Mouse (Mus musculus) layer of hippocampus, postnatal 36 days (tissue): ENCODE results near the gene Klf1. TPM values are rescaled to one million over a fixed set of nuclear protein-coding genes. Genes with fewer than 3 reads are reported as not detected.
"Not testable (repeated sequence)": the region's sequence is repeated elsewhere in the genome, so short reads cannot be mapped to it uniquely, and the experiment has no call there.

Experiments used
- DNase-seq, 2 experiments: peaks; one replicate each; pipeline ENCODE4 v3.0.0; 2022
- total RNA-seq, 2 experiments: library from RNA; stranded (reverse); gene quantifications; 2 replicates each; pipeline ENCODE4 v1.2.3; 2021

The Klf1 gene
- total RNA-seq, 2 experiments from 2014 or later, result 0.40 TPM; not detected in 1

GRCm38 (mm10) chr8:84907979-84908378, 6.3 kb downstream of the Klf1 start:
- DNase-seq, result not testable (repeated sequence)

GRCm38 (mm10) chr8:84908421-84909161, 6.9 kb downstream of the Klf1 start, which contains the start of gene Dnase2a:
Dnase2a (plus strand) TSS chr8:84908560.
- peak; percentile 76 to 83 for DNase-seq

- DNase-seq, result no peak
These were observed 7.5 kb downstream of the Klf1 start for GRCm38 (mm10) chr8:84909162-84909767.

DNA sequence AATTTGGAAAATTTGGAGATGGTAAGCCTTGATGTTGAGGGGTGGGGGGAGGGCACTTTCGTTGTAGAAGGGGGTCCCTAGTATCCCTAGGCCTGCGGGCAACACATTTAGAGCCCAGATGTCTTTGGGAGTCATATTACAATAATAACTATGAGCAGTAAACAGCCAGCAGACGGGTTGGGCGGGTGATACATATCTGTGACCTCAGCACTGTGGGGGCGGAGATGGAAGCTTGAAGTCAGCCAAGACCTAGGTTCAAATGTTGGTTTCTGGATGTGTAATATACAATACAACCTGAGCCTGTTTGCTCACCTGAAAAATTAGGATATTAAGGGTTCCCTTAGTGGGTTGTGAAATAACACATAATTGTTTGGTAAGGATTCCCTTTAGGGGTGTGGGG, 8.2 kb downstream of the Klf1 start:
- no peak for DNase-seq

- DNase-seq, result no peak
These were observed 8.8 kb downstream of the Klf1 start for GRCm38 (mm10) chr8:84910551-84910950.

DNA sequence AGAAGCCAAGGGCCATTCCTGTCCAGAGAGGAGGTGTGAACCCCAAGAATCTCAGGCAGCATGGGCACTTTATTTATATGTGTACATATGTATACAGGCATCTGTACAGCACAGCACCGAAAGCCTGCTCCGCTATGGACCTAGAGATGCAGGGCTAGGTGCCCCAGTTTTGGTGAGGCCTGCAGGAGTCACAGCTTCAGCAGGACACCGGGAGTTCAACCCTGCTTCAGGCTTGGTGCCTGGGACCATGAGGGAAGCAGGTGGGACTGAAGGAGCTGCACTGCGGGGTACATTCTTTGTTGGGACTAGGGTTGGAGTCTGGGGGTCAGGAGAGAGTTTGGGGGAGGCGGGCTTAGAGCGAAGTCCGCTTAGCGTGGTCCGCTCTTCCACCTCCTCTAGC, 10.1 kb downstream of the Klf1 start:
- DNase-seq, result no peak

- no peak for DNase-seq
These were observed 10.7 kb downstream of the Klf1 start for GRCm38 (mm10) chr8:84912391-84912790.

- no peak for DNase-seq
These were observed 11.3 kb downstream of the Klf1 start for GRCm38 (mm10) chr8:84912895-84913501.

DNA sequence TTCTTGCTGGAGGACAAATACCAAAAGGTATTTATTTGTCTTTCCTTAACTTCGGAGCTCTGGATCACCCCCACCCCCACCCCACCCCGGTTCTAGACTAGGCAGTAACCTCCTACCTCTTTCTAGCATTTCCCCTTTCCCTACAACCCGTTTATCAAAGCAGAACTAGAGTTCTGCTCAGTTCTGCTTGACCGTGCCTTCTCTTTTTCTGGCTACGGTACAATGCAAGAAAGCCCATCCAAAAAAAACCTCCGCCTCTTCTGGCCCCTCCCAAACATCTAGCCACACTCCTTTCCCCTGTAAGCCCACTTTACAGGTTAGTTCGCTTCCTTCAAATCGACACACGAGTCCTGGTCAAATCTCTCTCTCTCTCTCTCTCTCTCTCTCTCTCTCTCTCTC, 11.8 kb downstream of the Klf1 start:
- DNase-seq, result no peak

DNA sequence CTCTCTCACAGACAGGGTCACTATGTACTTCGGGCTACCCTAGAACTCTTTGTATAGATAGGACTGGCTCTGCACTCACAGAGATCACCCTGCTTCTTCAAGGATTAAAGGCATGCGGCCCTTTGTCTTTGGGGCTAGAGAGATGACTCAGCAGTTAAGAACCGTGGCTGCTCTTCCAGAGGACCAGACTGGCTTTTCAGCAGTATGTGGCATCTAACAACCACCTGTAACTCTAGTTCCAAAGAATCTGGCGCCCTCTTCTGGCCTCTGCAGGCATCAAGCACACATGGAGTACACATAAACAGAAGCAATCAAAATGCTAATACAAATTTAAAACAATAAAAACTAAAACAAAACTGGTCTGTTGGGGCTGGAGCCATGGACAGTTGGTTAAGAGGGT, 12.2 kb downstream of the Klf1 start:
- no peak for DNase-seq

GRCm38 (mm10) chr8:84915269-84915668, 13.5 kb downstream of the Klf1 start:
- DNase-seq, result no peak

DNA sequence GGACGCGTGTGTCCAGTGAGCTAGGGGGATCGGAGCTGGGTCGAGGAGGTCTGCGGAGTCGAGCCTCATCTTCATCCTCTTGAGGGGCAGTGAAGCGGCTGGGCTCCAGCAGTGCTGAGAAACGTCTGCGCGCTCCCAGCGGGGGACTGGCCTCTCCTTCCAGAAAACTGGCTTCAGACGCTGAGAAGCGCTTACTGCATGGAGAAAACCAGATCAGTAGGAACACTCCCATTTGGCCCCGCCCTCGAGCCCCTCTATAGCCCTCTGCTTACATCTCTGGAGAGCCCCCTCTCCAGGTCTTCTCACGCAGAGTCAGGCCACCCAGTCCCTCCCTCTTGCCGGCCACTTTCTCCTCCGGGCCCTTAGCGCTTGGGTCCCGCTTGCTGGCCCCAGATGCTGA, 16.1 kb downstream of the Klf1 start:
- DNase-seq, result no peak

DNA sequence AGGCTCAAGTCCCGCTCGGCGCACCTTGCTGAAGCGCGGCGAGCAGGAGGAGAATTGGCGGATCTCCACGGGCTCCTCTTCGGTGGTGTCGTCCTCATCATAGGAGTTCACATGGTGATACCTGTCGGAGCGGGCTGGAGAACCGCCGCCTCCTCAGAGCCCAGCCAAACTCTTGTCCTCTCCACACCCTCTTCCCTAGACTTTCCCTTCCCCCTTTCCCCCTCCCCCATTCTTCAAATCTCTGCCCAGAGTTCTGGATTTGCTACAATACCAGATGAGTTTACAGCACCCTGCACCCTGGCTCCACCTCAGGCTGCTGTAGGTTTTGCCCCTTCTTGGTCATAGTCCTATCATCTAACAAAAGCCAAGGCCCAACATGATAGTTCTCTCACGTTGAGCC, 16.9 kb downstream of the Klf1 start:
- DNase-seq, result no peak

- no peak for DNase-seq
These were observed 19.9 kb downstream of the Klf1 start for GRCm38 (mm10) chr8:84921596-84921995.

GRCm38 (mm10) chr8:84925557-84925956, 23.8 kb downstream of the Klf1 start:
- DNase-seq, result no peak

DNA sequence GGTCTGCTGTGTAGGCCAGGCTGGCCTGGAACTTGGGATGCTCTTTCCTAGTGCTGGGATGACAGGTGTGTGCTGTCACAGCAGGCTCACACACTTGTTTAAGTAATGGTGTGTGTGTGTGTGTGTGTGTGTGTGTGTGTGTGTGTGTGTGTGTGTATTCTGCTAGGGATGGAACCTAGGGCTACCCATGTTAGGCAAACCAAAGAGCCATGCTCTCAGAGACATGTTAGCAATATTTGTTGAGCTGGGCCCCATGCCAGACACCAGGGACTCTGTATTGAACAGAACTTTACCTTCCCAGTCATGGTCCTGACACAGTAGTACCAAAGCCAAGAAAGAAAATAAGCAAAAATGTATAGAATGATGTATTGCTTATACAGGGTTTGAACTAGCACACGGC, 25.8 kb downstream of the Klf1 start:
- no peak for DNase-seq

DNA sequence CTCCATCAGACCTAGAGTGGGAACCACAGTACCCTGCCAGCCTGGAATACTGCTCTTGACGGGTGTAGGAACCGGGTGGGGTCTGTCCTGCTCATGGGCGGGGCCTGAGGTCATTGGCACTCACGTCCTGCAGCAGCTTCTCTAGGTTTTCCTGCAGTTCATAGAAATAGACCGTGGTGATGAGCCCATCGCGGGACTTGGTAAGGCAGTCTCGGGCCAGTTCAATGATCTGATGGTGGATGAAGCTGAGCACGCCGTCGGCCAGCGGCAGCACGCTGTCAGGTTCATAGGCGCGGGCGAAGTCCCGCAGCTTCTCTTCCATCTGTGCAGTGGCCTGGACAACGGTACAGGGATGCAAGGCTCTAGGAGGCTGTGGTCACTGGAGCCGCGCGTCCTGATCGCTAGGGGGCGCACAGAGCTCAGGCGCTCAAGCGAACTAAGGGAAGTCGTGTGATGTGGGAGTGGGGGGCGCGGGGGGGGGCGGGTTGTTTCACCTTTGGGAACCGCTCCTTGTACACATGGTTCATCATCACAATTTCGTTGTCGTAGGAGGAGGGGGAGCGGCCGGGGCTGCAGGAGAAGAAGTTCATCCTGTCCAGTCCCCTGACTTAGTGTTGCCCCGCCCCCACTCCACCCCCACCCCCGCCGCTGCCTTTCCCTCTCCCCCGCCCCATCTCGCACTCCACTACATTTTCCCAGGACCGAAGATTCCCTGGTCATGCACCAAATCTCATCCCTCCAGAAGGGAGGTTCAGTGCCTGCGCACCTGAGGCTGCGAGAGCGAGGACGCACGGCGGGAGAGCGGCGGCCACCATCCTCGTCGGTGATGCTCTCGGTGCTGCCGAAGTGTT, 27.0 kb downstream of the Klf1 start:
- DNase-seq, result peak in 1 of 2 experiments; percentile 57

GRCm38 (mm10) chr8:84930582-84930981, 28.9 kb downstream of the Klf1 start:
- no peak for DNase-seq

DNA sequence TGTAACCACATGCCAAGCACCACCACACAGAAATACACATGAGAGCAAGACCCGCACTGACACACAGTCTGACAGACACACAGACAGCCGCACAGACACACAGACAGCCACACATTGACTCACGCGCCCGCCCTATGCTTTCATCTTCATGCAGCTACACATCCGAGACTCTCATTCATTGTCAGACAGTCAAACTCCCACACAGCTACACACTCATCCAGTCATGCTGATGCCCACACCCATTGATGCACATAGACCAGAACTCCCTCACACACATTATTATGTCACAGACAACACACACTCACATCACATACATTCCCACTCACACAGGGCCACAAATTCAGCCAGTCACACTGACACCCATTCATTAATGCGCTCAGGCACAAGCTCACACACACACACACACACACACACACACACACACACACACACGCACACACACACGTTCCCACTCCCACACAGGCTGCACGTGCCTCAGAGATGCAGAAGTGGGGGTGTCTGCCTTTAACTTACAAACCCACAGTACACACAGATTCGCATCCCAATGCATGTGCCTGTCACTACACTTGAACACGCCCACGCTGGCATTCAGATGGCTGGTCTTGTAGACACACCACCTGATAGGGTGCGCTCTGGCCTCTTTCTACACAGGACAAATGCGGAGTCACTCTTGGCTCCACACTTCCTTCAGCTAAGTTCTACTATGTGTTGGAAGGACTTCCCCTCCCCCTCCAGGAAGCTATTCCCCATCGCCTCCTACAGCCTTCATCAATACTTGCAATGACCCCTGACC, 32.2 kb downstream of the Klf1 start:
- DNase-seq, result no peak

DNA sequence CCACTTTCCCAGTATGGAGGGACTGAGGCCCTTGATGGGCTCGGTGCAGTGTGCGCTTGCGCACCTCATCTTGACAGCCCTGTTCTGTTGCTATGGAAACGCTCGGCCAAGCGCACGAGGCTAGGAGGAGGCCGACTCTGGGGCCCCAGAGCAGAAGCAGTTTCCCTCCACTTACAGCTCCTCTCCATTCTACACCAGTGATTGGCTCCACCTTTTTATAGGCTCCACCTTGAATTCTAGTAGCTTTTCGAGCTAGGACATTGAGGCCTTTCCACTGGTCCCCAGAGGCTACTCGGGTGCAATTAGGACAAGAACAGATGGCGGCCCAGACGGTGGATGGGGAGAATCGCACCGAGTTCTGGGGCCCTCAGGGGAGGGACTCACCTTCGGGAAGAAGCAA, 33.1 kb downstream of the Klf1 start:
- no peak for DNase-seq

DNA sequence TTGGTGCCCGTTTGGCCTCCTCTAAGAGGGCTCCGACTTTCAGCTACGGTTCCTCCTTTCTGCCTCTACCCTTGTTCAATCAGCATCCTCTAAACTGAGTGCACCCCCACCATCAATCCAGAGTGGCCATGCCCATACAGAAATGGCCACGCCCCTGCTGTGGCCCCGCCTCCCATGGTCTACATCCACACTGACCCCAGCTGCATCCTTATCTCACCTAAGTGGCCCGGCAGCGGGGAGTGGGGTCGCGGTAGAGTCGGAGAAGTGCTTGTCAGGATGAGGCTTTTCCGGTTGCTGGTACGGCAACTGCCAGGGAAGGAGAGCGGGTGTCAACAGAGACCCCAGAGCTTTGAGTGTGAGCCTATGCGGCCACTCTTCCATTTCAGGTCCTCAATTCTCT, 33.8 kb downstream of the Klf1 start:
- no peak for DNase-seq
